ENCODE assay signal across 26 mouse cellular contexts in genomic region chr14:35139824-35140223, GRCm38 (mm10).
DNase-seq lines count a peak whose midpoint lies in the region; ATAC-seq and TF ChIP-seq lines count a peak whose summit lies in the region.
"Had no signal": no experiment of that assay in that cellular context is flagged by ENCODE, and none has a peak within 500 bp of the region (broad histone marks: within the 10 kb centered on the region; RNA-seq: fewer than 3 reads in every experiment).

No protein-coding gene starts in this region.

- no peaks in the 10 kb centered on the region for H3K27me3 ChIP-seq in hindbrain, embryonic 16.5 days (replicated peaks; ENCODE audit: control insufficient read depth, insufficient read depth, low read length)
- no peaks in the 10 kb centered on the region for H3K27me3 ChIP-seq in hindbrain, embryonic 10.5 days (ENCODE audit: insufficient read depth, poor library complexity, severe bottlenecking)
- no peaks in the 10 kb centered on the region for H3K27me3 ChIP-seq in forebrain, postnatal 0 days (ENCODE audit: insufficient read depth, low read length)
- H3K27me3 ChIP-seq: embryonic facial prominence, embryonic 13.5 days; heart, embryonic 15.5 days; kidney, embryonic 15.5 days; liver, embryonic 13.5 days; megakaryocyte, embryonic 14.5 days; neural tube, embryonic 12.5 days had no signal

- peak; percentile 69 for ATAC-seq in hindbrain, embryonic 16.5 days
- ATAC-seq in forebrain, postnatal 0 days = peak; percentile 84
- ATAC-seq: CD4-positive, CD25-positive, alpha-beta regulatory T cell, adult 4 months; intestine, embryonic 16.5 days had no signal

- H3K9ac ChIP-seq in hindbrain, embryonic 16.5 days (ENCODE audit: low read depth, low read length) = no peak overlapping the region
- H3K9ac ChIP-seq in forebrain, postnatal 0 days = no peak overlapping the region
- H3K9ac ChIP-seq: embryonic facial prominence, embryonic 13.5 days; heart, embryonic 15.5 days; kidney, embryonic 15.5 days; liver, embryonic 13.5 days; neural tube, embryonic 12.5 days had no signal

- H3K9me3 ChIP-seq in hindbrain, embryonic 16.5 days (ENCODE audit: control insufficient read depth, low read length) = no peaks in the 10 kb centered on the region
- H3K9me3 ChIP-seq in hindbrain, embryonic 10.5 days = no peaks in the 10 kb centered on the region
- no peaks in the 10 kb centered on the region for H3K9me3 ChIP-seq in forebrain, postnatal 0 days (ENCODE audit: low read length)
- H3K9me3 ChIP-seq: embryonic facial prominence, embryonic 13.5 days; heart, embryonic 15.5 days; kidney, embryonic 15.5 days; liver, embryonic 13.5 days; neural tube, embryonic 12.5 days had no signal

- H3K4me2 ChIP-seq in hindbrain, embryonic 16.5 days (ENCODE audit: low read length) = no peak overlapping the region
- H3K4me2 ChIP-seq in forebrain, postnatal 0 days (ENCODE audit: low read depth) = no peak overlapping the region
- H3K4me2 ChIP-seq: embryonic facial prominence, embryonic 13.5 days; heart, embryonic 15.5 days; kidney, embryonic 15.5 days; liver, embryonic 13.5 days; neural tube, embryonic 12.5 days had no signal

- H3K27ac ChIP-seq in hindbrain, embryonic 16.5 days (ENCODE audit: low read depth, low read length) = no peak overlapping the region
- no peak overlapping the region for H3K27ac ChIP-seq in hindbrain, embryonic 10.5 days
- no peak overlapping the region for H3K27ac ChIP-seq in forebrain, postnatal 0 days (ENCODE audit: low read depth, low read length)
- H3K27ac ChIP-seq: embryonic facial prominence, embryonic 13.5 days; gastrocnemius, adult 2 months; heart, embryonic 15.5 days; kidney, embryonic 15.5 days; liver, embryonic 13.5 days; neural tube, embryonic 12.5 days; stomach, postnatal 0 days had no signal

- WGBS in hindbrain, embryonic 16.5 days = 65% methylated on average over 7 of the region's 7 CpGs
- 80% methylated on average over 7 of the region's 7 CpGs for WGBS in hindbrain, embryonic 10.5 days
- WGBS in forebrain, postnatal 0 days = 52% methylated on average over 7 of the region's 7 CpGs

- no peak overlapping the region for H3K4me3 ChIP-seq in hindbrain, embryonic 16.5 days (ENCODE audit: low read length)
- H3K4me3 ChIP-seq in hindbrain, embryonic 10.5 days = no peak overlapping the region
- H3K4me3 ChIP-seq in forebrain, postnatal 0 days (ENCODE audit: low read depth, low read length) = no peak overlapping the region
- H3K4me3 ChIP-seq: embryonic facial prominence, embryonic 13.5 days; erythroblast, embryonic 14.5 days; gastrocnemius, adult 2 months; heart, embryonic 15.5 days; kidney, embryonic 15.5 days; liver, embryonic 13.5 days; megakaryocyte, embryonic 14.5 days; neural tube, embryonic 12.5 days had no signal

- H3K4me1 ChIP-seq in hindbrain, embryonic 16.5 days (ENCODE audit: control insufficient read depth, insufficient read depth, low read depth, low read length) = peaks cover 11% of the 10 kb centered on the region; the same call in 1 of the 2 replicates
- peaks cover 10% of the 10 kb centered on the region; the same call in 1 of the 2 replicates for H3K4me1 ChIP-seq in hindbrain, embryonic 10.5 days (replicated peaks)
- H3K4me1 ChIP-seq in forebrain, postnatal 0 days (ENCODE audit: insufficient read depth) = no peaks in the 10 kb centered on the region; the same call in 1 of the 2 replicates
- H3K4me1 ChIP-seq: embryonic facial prominence, embryonic 13.5 days; heart, embryonic 15.5 days; kidney, embryonic 15.5 days; liver, embryonic 13.5 days; megakaryocyte, embryonic 14.5 days; neural tube, embryonic 12.5 days had no signal

- no peak for TF ChIP-seq CTCF in forebrain, postnatal 0 days (IDR thresholded peaks at IDR 0.05; ENCODE audit: low read depth)

- DNase-seq in cerebellum, adult 9-10 months = peak; percentile 6
- DNase-seq in cerebellum, adult 18-20 months = no peak
- DNase-seq in hindbrain, embryonic 10.5 days (ENCODE audit: low spot score) = no peak
- DNase-seq in cerebellum, postnatal 14 days = peak; percentile 55 to 65
- peak; percentile 63 for DNase-seq in forebrain, postnatal 0 days
- DNase-seq in urinary bladder, postnatal 25 days (ENCODE audit: low spot score) = no peak
- DNase-seq: adrenal gland, postnatal 14 days; embryo, embryonic 11 days; gastrocnemius, adult 2 months; kidney, postnatal 36 days; liver, embryonic 13.5 days; lung, adult 2 months; midbrain, embryonic 14.5 days; right cerebral cortex, postnatal 14 days; thymus, adult 2 months; thymus, postnatal 4 days had no signal

- no peaks in the 10 kb centered on the region for H3K36me3 ChIP-seq in hindbrain, embryonic 16.5 days (ENCODE audit: control insufficient read depth, insufficient read depth, low read length)
- no peaks in the 10 kb centered on the region for H3K36me3 ChIP-seq in hindbrain, embryonic 10.5 days
- no peaks in the 10 kb centered on the region for H3K36me3 ChIP-seq in forebrain, postnatal 0 days (ENCODE audit: insufficient read depth)
- H3K36me3 ChIP-seq: embryonic facial prominence, embryonic 13.5 days; heart, embryonic 15.5 days; kidney, embryonic 15.5 days; liver, embryonic 13.5 days; neural tube, embryonic 12.5 days had no signal

Comparison
In these comparisons a context has a peak if more than half of its experiments do, and no peak if none do; other contexts are left out.
1. DNase-seq: peak in cerebellum, adult 9-10 months (single experiment), cerebellum, postnatal 14 days (2 of 2) and forebrain, postnatal 0 days (single experiment); none in cerebellum, adult 18-20 months (0 of 2), hindbrain, embryonic 10.5 days (single experiment) and urinary bladder, postnatal 25 days (single experiment).